Mouse (Mus musculus) ES-Bruce4 (cell line): ENCODE data around the gene Mgmt. TPM values are rescaled to one million over a fixed set of nuclear protein-coding genes. Genes with fewer than 3 reads are reported as not detected.

Experiments
- H3K27ac ChIP-seq: 2 replicates; pipeline ENCODE4 v1.5.1; 2012; ENCODE audit warnings: low read length, inconsistent platforms; ENCODE audit not compliant: insufficient read depth
- H3K27me3 ChIP-seq: 2 replicates; pipeline ENCODE4 v1.6.1; 2012; ENCODE audit warnings: mild to moderate bottlenecking, low read length, inconsistent platforms; ENCODE audit not compliant: control insufficient read depth, poor library complexity, insufficient read depth, severe bottlenecking
- H3K36me3 ChIP-seq: 2 replicates; pipeline ENCODE4 v1.6.1; 2012; ENCODE audit warnings: inconsistent platforms, mild to moderate bottlenecking, low read length, moderate library complexity; ENCODE audit not compliant: control insufficient read depth, poor library complexity, insufficient read depth, severe bottlenecking
- H3K4me1 ChIP-seq: one replicate; pipeline ENCODE4 v1.8.1; 2011; ENCODE audit warnings: low read length; ENCODE audit not compliant: control insufficient read depth, insufficient read depth
- H3K4me3 ChIP-seq: 2 replicates; pipeline ENCODE4 v1.5.1; 2011; ENCODE audit warnings: low read depth, mild to moderate bottlenecking, low read length
- H3K9ac ChIP-seq: 2 replicates; pipeline ENCODE4 v1.6.1; 2012; ENCODE audit warnings: low read depth, mild to moderate bottlenecking, inconsistent platforms; ENCODE audit not compliant: poor library complexity, severe bottlenecking
- H3K9me3 ChIP-seq: replicated peaks from 2 replicates; pipeline ENCODE4 v1.6.1; 2012; ENCODE audit warnings: mild to moderate bottlenecking, low read length, inconsistent platforms; ENCODE audit not compliant: control insufficient read depth, poor library complexity, insufficient read depth, severe bottlenecking
- CTCF ChIP-seq: IDR thresholded peaks from one replicate; pipeline ENCODE4 v1.8.1; 2011; ENCODE audit warnings: low read depth, low read length
- EP300 ChIP-seq: IDR thresholded peaks from 2 replicates; pipeline ENCODE4 v1.6.1; 2011; ENCODE audit warnings: low read depth, low read length; ENCODE audit not compliant: insufficient read depth
- POLR2A ChIP-seq: IDR thresholded peaks from one replicate; pipeline ENCODE4 v1.8.1; 2011; ENCODE audit warnings: low read length; ENCODE audit not compliant: insufficient read depth
- polyA plus RNA-seq: library from polyadenylated mRNA; stranded (reverse); fragments of >200 nt; gene quantifications from 2 replicates; pipeline ENCODE4 v1.2.4, GENCODE M21; 2011; ENCODE audit warnings: low read depth; ENCODE audit not compliant: missing spikeins, insufficient read depth, insufficient read length

The Mgmt gene
- polyA plus RNA-seq, 1 experiment, result 9.6 TPM

- H3K4me1 ChIP-seq, result no peaks in the 10 kb centered on the region
- no peak overlapping the region for H3K27ac ChIP-seq
- H3K36me3 ChIP-seq, result no peaks in the 10 kb centered on the region
- no peak overlapping the region for H3K4me3 ChIP-seq
- H3K27me3 ChIP-seq, result no peaks in the 10 kb centered on the region
- TF ChIP-seq POLR2A (no peak), EP300 (no peak), CTCF (no peak)
- no peak overlapping the region for H3K9ac ChIP-seq
- H3K9me3 ChIP-seq, result no peaks in the 10 kb centered on the region
Observed at GRCm38 (mm10) chr7:136943886-136944285, 49.5 kb downstream of the Mgmt start.

- H3K4me1 ChIP-seq, result no peaks in the 10 kb centered on the region
- no peaks in the 10 kb centered on the region for H3K36me3 ChIP-seq
- H3K27me3 ChIP-seq, result no peaks in the 10 kb centered on the region
- no peak overlapping the region for H3K9ac ChIP-seq
- TF ChIP-seq EP300 (no peak), CTCF (no peak), POLR2A (no peak)
- H3K9me3 ChIP-seq, result no peaks in the 10 kb centered on the region
- H3K27ac ChIP-seq, result no peak overlapping the region
- H3K4me3 ChIP-seq, result no peak overlapping the region
Observed at GRCm38 (mm10) chr7:136945697-136946096, 51.3 kb downstream of the Mgmt start.

GRCm38 (mm10) chr7:136946131-136946530 is 51.7 kb downstream of the Mgmt start:
- no peaks in the 10 kb centered on the region for H3K9me3 ChIP-seq
- H3K9ac ChIP-seq, result no peak overlapping the region
- TF ChIP-seq POLR2A (no peak), CTCF (no peak), EP300 (no peak)
- no peak overlapping the region for H3K4me3 ChIP-seq
- H3K27me3 ChIP-seq, result no peaks in the 10 kb centered on the region
- no peaks in the 10 kb centered on the region for H3K36me3 ChIP-seq
- no peak overlapping the region for H3K27ac ChIP-seq
- no peaks in the 10 kb centered on the region for H3K4me1 ChIP-seq

- Histone ChIP-seq H3K36me3 (no peaks in the 10 kb centered on the region), H3K27ac (no peak overlapping the region), H3K9me3 (no peaks in the 10 kb centered on the region), H3K4me3 (no peak overlapping the region), H3K4me1 (no peaks in the 10 kb centered on the region), H3K9ac (no peak overlapping the region), H3K27me3 (no peaks in the 10 kb centered on the region)
- TF ChIP-seq CTCF (no peak), EP300 (no peak), POLR2A (no peak)
Observed at GRCm38 (mm10) chr7:136948275-136948810, 53.9 kb downstream of the Mgmt start.

GRCm38 (mm10) chr7:136952608-136953007 is 58.2 kb downstream of the Mgmt start:
- Histone ChIP-seq H3K4me3 (no peak overlapping the region), H3K36me3 (no peaks in the 10 kb centered on the region), H3K9ac (no peak overlapping the region), H3K4me1 (no peaks in the 10 kb centered on the region), H3K27ac (no peak overlapping the region), H3K27me3 (no peaks in the 10 kb centered on the region), H3K9me3 (no peaks in the 10 kb centered on the region)
- TF ChIP-seq CTCF (no peak), POLR2A (no peak), EP300 (no peak)

- H3K9ac ChIP-seq, result no peak overlapping the region
- H3K4me1 ChIP-seq, result no peaks in the 10 kb centered on the region
- H3K4me3 ChIP-seq, result no peak overlapping the region
- no peaks in the 10 kb centered on the region for H3K9me3 ChIP-seq
- H3K27me3 ChIP-seq, result no peaks in the 10 kb centered on the region
- no peaks in the 10 kb centered on the region for H3K36me3 ChIP-seq
- TF ChIP-seq CTCF, result no peak
- no peak for TF ChIP-seq POLR2A
- no peak for TF ChIP-seq EP300
- no peak overlapping the region for H3K27ac ChIP-seq
Observed at GRCm38 (mm10) chr7:136953251-136953650, 58.8 kb downstream of the Mgmt start.
